Mouse (Mus musculus): ENCODE data around the gene Apob. TPM values are rescaled to one million over a fixed set of nuclear protein-coding genes. Genes with fewer than 3 reads are reported as not detected.
A peak's percentile ranks its signal among the peaks of the same experiment; 100 is the strongest.

Apob gene
- total and polyA plus RNA-seq, 3 experiments, result 0.01 TPM; not detected in 2

DNA sequence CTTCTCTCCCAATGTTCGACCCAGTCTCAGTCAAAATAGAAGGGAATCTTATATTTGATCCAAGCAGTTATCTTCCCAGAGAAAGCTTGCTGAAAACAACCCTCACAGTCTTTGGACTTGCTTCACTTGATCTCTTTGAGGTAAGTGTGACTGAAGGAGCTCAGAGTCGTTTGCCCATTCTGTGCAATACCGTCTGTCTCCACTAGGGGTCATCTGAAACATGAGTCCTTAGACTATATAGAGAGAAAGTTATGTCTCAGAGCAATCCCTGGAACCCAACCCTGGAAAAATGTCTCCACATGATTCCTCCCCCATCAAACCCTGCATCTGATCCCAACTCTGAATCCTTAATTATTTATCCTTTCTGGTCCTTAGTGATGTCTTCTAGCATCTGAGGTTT lies 13.4 kb downstream of the Apob start:
- dilution Hi-C loops (cut with MboI; ENCODE audit: extremely low pct_ligation_motif_present, extremely low pct_unique_long_range_greater_than_20kb, low sequenced_read_pairs), result no loop called here

DNA sequence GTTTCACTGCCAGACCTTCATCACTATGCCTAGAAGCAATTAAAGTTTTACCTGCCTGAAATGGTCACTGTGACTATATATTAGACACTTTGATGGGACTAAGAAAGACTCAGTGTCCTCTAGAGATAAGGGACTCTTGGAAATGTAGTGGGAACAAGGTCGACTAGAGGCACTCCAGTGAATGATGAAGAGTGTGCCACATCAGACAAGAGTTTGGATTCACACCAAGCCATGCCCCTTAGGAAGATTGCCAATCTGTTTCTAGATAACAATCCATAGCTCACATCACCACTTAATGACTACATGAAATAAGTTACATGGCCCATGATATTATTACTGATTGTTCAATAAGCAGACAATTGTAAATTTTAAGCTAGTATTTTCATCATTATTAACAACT lies 14.1 kb downstream of the Apob start:
- TF ChIP-seq PAX5 (IDR thresholded peaks at IDR 0.05; ENCODE audit: low read length) (no peak), JUN (IDR thresholded peaks at IDR 0.05; ENCODE audit: insufficient read depth, low read depth, low read length) (no peak), MXI1 (IDR thresholded peaks at IDR 0.05; ENCODE audit: low read depth, low read length) (no peak), MAX (IDR thresholded peaks at IDR 0.05; ENCODE audit: low read length) (no peak), MYC (IDR thresholded peaks at IDR 0.05; ENCODE audit: low read depth, low read length) (no peak), JUND (conservative IDR thresholded peaks at IDR 0.05; ENCODE audit: low read depth, low read length) (no peak), SMC3 (IDR thresholded peaks at IDR 0.05; ENCODE audit: low read depth, low read length) (no peak), CHD1 (IDR thresholded peaks at IDR 0.05; ENCODE audit: low read depth, low read length) (no peak)
- Histone ChIP-seq H3K27me3 (replicated peaks) (no peaks in the 10 kb centered on the region), H3K79me2 (replicated peaks; ENCODE audit: control insufficient read depth, extremely low read depth, insufficient read depth, poor library complexity, severe bottlenecking) (no peaks in the 10 kb centered on the region), H3K4me2 (ENCODE audit: insufficient read depth, low read depth, poor library complexity, severe bottlenecking) (no peak overlapping the region), H3K4me1 (ENCODE audit: control insufficient read depth in 1 of 2, insufficient read depth in 2 of 2) (no peaks in the 10 kb centered on the region), H3K36me3 (replicated peaks in 1 of 2; ENCODE audit: control insufficient read depth in 1 of 2, insufficient read depth in 1 of 2, low read length in 1 of 2) (no peaks in the 10 kb centered on the region), H3K27ac (ENCODE audit: insufficient read depth, low read depth) (no peak overlapping the region), H3K9ac (ENCODE audit: insufficient read depth, low read depth) (no peak overlapping the region), H3K4me3 (replicated peaks in 1 of 3; ENCODE audit: low read depth in 2 of 3, low read length in 2 of 3, poor library complexity in 1 of 3) (no peak overlapping the region), H3K9me3 (replicated peaks; ENCODE audit: low read length) (no peaks in the 10 kb centered on the region)
- in situ Hi-C loops (cut with MboI; ENCODE audit: low pct_ligation_motif_present, low pct_unique_long_range_greater_than_20kb, low sequenced_read_pairs) (no loop called here), dilution Hi-C loops (cut with MboI; ENCODE audit: extremely low pct_ligation_motif_present, extremely low pct_unique_long_range_greater_than_20kb, low sequenced_read_pairs) (no loop called here)
- DNase-seq (ENCODE audit: extremely low read depth), result no peak

More for the DNA sequence above, 13.4 kb downstream of the Apob start:
- H3K27ac ChIP-seq (ENCODE audit: insufficient read depth, low read depth), result no peak overlapping the region
- H3K4me1 ChIP-seq (ENCODE audit: control insufficient read depth in 1 of 2, insufficient read depth in 2 of 2), result no peaks in the 10 kb centered on the region
- no peaks in the 10 kb centered on the region for H3K27me3 ChIP-seq (replicated peaks)
- peak; percentile 70 for DNase-seq (ENCODE audit: extremely low read depth)
- TF ChIP-seq MAZ (IDR thresholded peaks at IDR 0.05; ENCODE audit: low read depth, low read length), result no peak
- no peak for TF ChIP-seq SIN3A (IDR thresholded peaks at IDR 0.05; ENCODE audit: low read length)
- peak; percentile 55 for TF ChIP-seq RAD21 (IDR thresholded peaks at IDR 0.05; ENCODE audit: low read depth, low read length)
- peak; percentile 75 to 85 for TF ChIP-seq CTCF (conservative IDR thresholded peaks at IDR 0.05 in 1 of 2, IDR thresholded peaks at IDR 0.05 in 1 of 2; ENCODE audit: low read depth in 2 of 2, low read length in 2 of 2)
- 0 out of 2 replicates have a peak, but pooled peaks have one; percentile 15 for TF ChIP-seq MAX (IDR thresholded peaks at IDR 0.05; ENCODE audit: low read length)
- TF ChIP-seq TBP (conservative IDR thresholded peaks at IDR 0.05; ENCODE audit: low read depth, low read length), result no peak
- TF ChIP-seq KAT2A (IDR thresholded peaks at IDR 0.05; ENCODE audit: insufficient replicate concordance, low read length), result no peak
- TF ChIP-seq CHD1 (IDR thresholded peaks at IDR 0.05; ENCODE audit: low read depth, low read length), result no peak
- TF ChIP-seq CHD2 (IDR thresholded peaks at IDR 0.05; ENCODE audit: low read length), result no peak
- peak; percentile 60 for TF ChIP-seq SMC3 (IDR thresholded peaks at IDR 0.05; ENCODE audit: low read depth, low read length)
- TF ChIP-seq ETS1 (conservative IDR thresholded peaks at IDR 0.05; ENCODE audit: low read depth, low read length), result no peak
- TF ChIP-seq GABPA (IDR thresholded peaks at IDR 0.05; ENCODE audit: insufficient replicate concordance, low read depth, low read length), result no peak
- in situ Hi-C loops (cut with MboI; ENCODE audit: low pct_ligation_motif_present, low pct_unique_long_range_greater_than_20kb, low sequenced_read_pairs), result no loop called here
- no peaks in the 10 kb centered on the region for H3K36me3 ChIP-seq (replicated peaks in 1 of 2; ENCODE audit: control insufficient read depth in 1 of 2, insufficient read depth in 1 of 2, low read length in 1 of 2)
- H3K4me2 ChIP-seq (ENCODE audit: insufficient read depth, low read depth, poor library complexity, severe bottlenecking), result no peak overlapping the region
- H3K4me3 ChIP-seq (replicated peaks in 1 of 3; ENCODE audit: low read depth in 2 of 3, low read length in 2 of 3, poor library complexity in 1 of 3), result no peak overlapping the region
- no peak overlapping the region for H3K9ac ChIP-seq (ENCODE audit: insufficient read depth, low read depth)
- no peaks in the 10 kb centered on the region for H3K79me2 ChIP-seq (replicated peaks; ENCODE audit: control insufficient read depth, extremely low read depth, insufficient read depth, poor library complexity, severe bottlenecking)
- no peaks in the 10 kb centered on the region for H3K9me3 ChIP-seq (replicated peaks; ENCODE audit: low read length)

All from CH12.LX (cell line).